Mouse (Mus musculus) megakaryocyte, embryonic 14.5 days (primary cell): Measurements from ENCODE around the gene Trim72.

Source experiments
- FLI1 ChIP-seq: IDR thresholded peaks from 2 replicates; pipeline ENCODE4 v1.6.1; 2012; ENCODE audit warnings: low read length, inconsistent platforms, mixed read lengths
- GATA1 ChIP-seq: IDR thresholded peaks from 3 replicates; pipeline ENCODE4 v1.6.1; 2012; ENCODE audit warnings: mixed read lengths, low read length, inconsistent platforms, borderline replicate concordance

- TF ChIP-seq FLI1 = no peak
- TF ChIP-seq GATA1 = no peak
Measured at GRCm38 (mm10) chr7:128024932-128025331, 21.2 kb downstream of the Trim72 start.
